Mouse (Mus musculus): Measurements from ENCODE around the gene Tefm. TPM values are rescaled to one million over a fixed set of nuclear protein-coding genes. Genes with fewer than 3 reads are reported as not detected.

The Tefm gene
- 9.6 and 10.1 TPM in 2 replicates for polyA plus RNA-seq (2012; rRNA removed)

GRCm38 (mm10) chr11:80141825-80142521 is at the start of gene Tefm:
Gene Tefm, minus strand, starts transcription at chr11:80142175.

GRCm38 (mm10) chr11:80183705-80184255 is 41.8 kb upstream of the Tefm start, which contains the start of gene Rnf135:
Gene Rnf135, plus strand, starts transcription at chr11:80183851.

GRCm38 (mm10) chr11:80153857-80154495 is 12.0 kb upstream of the Tefm start, which contains the start of gene Adap2:
Gene Adap2, plus strand, starts transcription at chr11:80154105.

GRCm38 (mm10) chr11:80088917-80089816 is 52.8 kb downstream of the Tefm start, which contains the start of gene Atad5:
Gene Atad5, plus strand, starts transcription at chr11:80089400.

Other genes starting within 250 kb of the Tefm start
- gene Utp6, start 179.8 kb downstream of the Tefm start, polyA plus RNA-seq (2012; rRNA removed), result 8.1 and 8.5 TPM in 2 replicates
- gene Suz12, start 149.1 kb downstream of the Tefm start, polyA plus RNA-seq (2012; rRNA removed), result 15.1 and 16.5 TPM in 2 replicates
- 35.5 and 39.8 TPM in 2 replicates for gene Crlf3, start 61.2 kb downstream of the Tefm start, polyA plus RNA-seq (2012; rRNA removed)
- gene Atad5, start 52.8 kb downstream of the Tefm start, polyA plus RNA-seq (2012; rRNA removed), result 4.8 and 5.7 TPM in 2 replicates
- gene Adap2, start 11.9 kb upstream of the Tefm start, polyA plus RNA-seq (2012; rRNA removed), result 6.1 and 6.7 TPM in 2 replicates
- gene Rnf135, start 41.7 kb upstream of the Tefm start, polyA plus RNA-seq (2012; rRNA removed), result 4.3 and 4.9 TPM in 2 replicates
- gene Rhot1, start 66.8 kb upstream of the Tefm start, polyA plus RNA-seq (2012; rRNA removed), result 13.4 and 16.4 TPM in 2 replicates
- gene Rhbdl3, start 158.7 kb upstream of the Tefm start, polyA plus RNA-seq (2012; rRNA removed), result 0.12 and 0.14 TPM in 2 replicates
- 2.4 and 2.6 TPM in 2 replicates for gene 5730455P16Rik, start 235.9 kb upstream of the Tefm start, polyA plus RNA-seq (2012; rRNA removed)
- 69.8 and 74.5 TPM in 2 replicates for gene Zfp207, start 241.1 kb upstream of the Tefm start, polyA plus RNA-seq (2012; rRNA removed)

All from liver, embryonic 18 days (tissue).